Mouse (Mus musculus) erythroblast, embryonic 14.5 days (primary cell): ENCODE results near the gene Prelid1. TPM values are rescaled to one million over a fixed set of nuclear protein-coding genes. Genes with fewer than 3 reads are reported as not detected.

Experiments used
- H3K27me3 ChIP-seq: 2 replicates; pipeline ENCODE4 v1.6.1; 2012; ENCODE audit warnings: inconsistent platforms; ENCODE audit not compliant: control insufficient read depth
- H3K36me3 ChIP-seq: 2 replicates; pipeline ENCODE4 v1.6.1; 2012; ENCODE audit warnings: mild to moderate bottlenecking, inconsistent platforms; ENCODE audit not compliant: control insufficient read depth
- H3K4me1 ChIP-seq: 2 replicates; pipeline ENCODE4 v1.6.1; 2012; ENCODE audit warnings: inconsistent platforms; ENCODE audit not compliant: control insufficient read depth
- H3K4me3 ChIP-seq: replicated peaks from 2 replicates; pipeline ENCODE3; 2012; ENCODE audit warnings: moderate library complexity, mild to moderate bottlenecking, inconsistent platforms
- H3K9me3 ChIP-seq: 2 replicates; pipeline ENCODE4 v1.6.1; 2012; ENCODE audit warnings: low read length, inconsistent platforms, mixed read lengths; ENCODE audit not compliant: control insufficient read depth
- GATA1 ChIP-seq: IDR thresholded peaks from 2 replicates; pipeline ENCODE4 v1.6.1; 2012; ENCODE audit warnings: low read length, inconsistent platforms, mixed read lengths
- TAL1 ChIP-seq: IDR thresholded peaks from 3 replicates; pipeline ENCODE4 v1.6.1; 2012; ENCODE audit warnings: low read length, inconsistent platforms, mixed read lengths
- polyA plus RNA-seq: library from polyadenylated mRNA; stranded (reverse); fragments of >175 nt; gene quantifications from 2 replicates; pipeline ENCODE4 v1.2.3, GENCODE M21; 2012

Prelid1 gene
- polyA plus RNA-seq, 1 experiment = 15.3 TPM

GRCm38 (mm10) chr13:55361145-55361544, 40.8 kb downstream of the Prelid1 start:
- Histone ChIP-seq H3K36me3 (peaks cover 52% of the 10 kb centered on the region), H3K4me1 (peaks cover 49% of the 10 kb centered on the region), H3K4me3 (peak overlapping the region; percentile 100)

GRCm38 (mm10) chr13:55361974-55362452, 41.7 kb downstream of the Prelid1 start:
- peaks cover 44% of the 10 kb centered on the region for H3K36me3 ChIP-seq
- H3K4me3 ChIP-seq = peak overlapping the region; percentile 100
- H3K27me3 ChIP-seq = no peaks in the 10 kb centered on the region; the same call in 1 of the 2 replicates
- no peaks in the 10 kb centered on the region for H3K9me3 ChIP-seq
- H3K4me1 ChIP-seq = peaks cover 54% of the 10 kb centered on the region
- TF ChIP-seq GATA1 (no peak), TAL1 (no peak)

More at GRCm38 (mm10) chr13:55361145-55361544, 40.8 kb downstream of the Prelid1 start:
- H3K27me3 ChIP-seq = no peaks in the 10 kb centered on the region; the same call in 1 of the 2 replicates
- H3K9me3 ChIP-seq = no peaks in the 10 kb centered on the region
- TF ChIP-seq TAL1 = no peak
- no peak for TF ChIP-seq GATA1

- Histone ChIP-seq H3K9me3 (no peaks in the 10 kb centered on the region), H3K27me3 (no peaks in the 10 kb centered on the region; the same call in 1 of the 2 replicates), H3K4me1 (peaks cover 59% of the 10 kb centered on the region), H3K36me3 (peaks cover 39% of the 10 kb centered on the region), H3K4me3 (peak within 1 kb of the TSS; percentile 100)
- TF ChIP-seq TAL1 = no peak
- no peak for TF ChIP-seq GATA1
Measured at GRCm38 (mm10) chr13:55362453-55363060, 42.3 kb downstream of the Prelid1 start, which contains the start of gene Lman2. TSS of gene Lman2 (minus strand) at chr13:55362783.

- Histone ChIP-seq H3K4me3 (no peak overlapping the region), H3K36me3 (no peaks in the 10 kb centered on the region), H3K27me3 (peaks cover 18% of the 10 kb centered on the region), H3K4me1 (peaks cover 52% of the 10 kb centered on the region), H3K9me3 (no peaks in the 10 kb centered on the region)
- TF ChIP-seq TAL1 (no peak), GATA1 (no peak)
Measured at GRCm38 (mm10) chr13:55368401-55368800, 48.1 kb downstream of the Prelid1 start.

- no peaks in the 10 kb centered on the region for H3K36me3 ChIP-seq
- TF ChIP-seq TAL1 = no peak
- TF ChIP-seq GATA1 = no peak
- H3K4me3 ChIP-seq = peak within 1 kb of the TSS; percentile 61
- H3K4me1 ChIP-seq = peaks cover 51% of the 10 kb centered on the region
- H3K27me3 ChIP-seq = peaks cover 29% of the 10 kb centered on the region
- H3K9me3 ChIP-seq = no peaks in the 10 kb centered on the region
Measured at GRCm38 (mm10) chr13:55369531-55370114, 49.3 kb downstream of the Prelid1 start, which contains the start of gene Rgs14. TSS of gene Rgs14 (plus strand) at chr13:55369732.

- H3K27me3 ChIP-seq = peaks cover 30% of the 10 kb centered on the region
- peaks cover 51% of the 10 kb centered on the region for H3K4me1 ChIP-seq
- TF ChIP-seq TAL1 (no peak), GATA1 (no peak)
- H3K9me3 ChIP-seq = no peaks in the 10 kb centered on the region
- H3K4me3 ChIP-seq = peak overlapping the region; percentile 61
- H3K36me3 ChIP-seq = no peaks in the 10 kb centered on the region
Measured at GRCm38 (mm10) chr13:55370234-55370633, 49.9 kb downstream of the Prelid1 start.

- TF ChIP-seq GATA1 (no peak), TAL1 (no peak)
- Histone ChIP-seq H3K4me1 (peaks cover 47% of the 10 kb centered on the region), H3K27me3 (peaks cover 33% of the 10 kb centered on the region), H3K4me3 (no peak overlapping the region), H3K36me3 (no peaks in the 10 kb centered on the region), H3K9me3 (no peaks in the 10 kb centered on the region)
Measured at GRCm38 (mm10) chr13:55371007-55371681, 50.8 kb downstream of the Prelid1 start.

GRCm38 (mm10) chr13:55371740-55372139, 51.4 kb downstream of the Prelid1 start:
- Histone ChIP-seq H3K4me3 (no peak overlapping the region), H3K4me1 (peaks cover 44% of the 10 kb centered on the region)

GRCm38 (mm10) chr13:55374206-55374924, 54.1 kb downstream of the Prelid1 start:
- TF ChIP-seq TAL1 (no peak), GATA1 (no peak)
- H3K9me3 ChIP-seq = no peaks in the 10 kb centered on the region
- H3K36me3 ChIP-seq = no peaks in the 10 kb centered on the region
- H3K4me1 ChIP-seq = peaks cover 21% of the 10 kb centered on the region
- H3K27me3 ChIP-seq = peaks cover 42% of the 10 kb centered on the region
- no peak overlapping the region for H3K4me3 ChIP-seq

More at GRCm38 (mm10) chr13:55371740-55372139, 51.4 kb downstream of the Prelid1 start:
- Histone ChIP-seq H3K9me3 (no peaks in the 10 kb centered on the region), H3K27me3 (peaks cover 33% of the 10 kb centered on the region), H3K36me3 (no peaks in the 10 kb centered on the region)
- TF ChIP-seq GATA1 = no peak
- no peak for TF ChIP-seq TAL1

Other genes starting within 250 kb of the Prelid1 start
- gene Uimc1, start 220.2 kb upstream of the Prelid1 start, polyA plus RNA-seq = 0.68 and 1.3 TPM in 2 replicates
- gene Zfp346, start 215.2 kb upstream of the Prelid1 start, polyA plus RNA-seq = 0.61 and 0.84 TPM in 2 replicates
- not detected in 2 replicates for gene Gm17617, start 187.0 kb upstream of the Prelid1 start, polyA plus RNA-seq
- gene Fgfr4, start 167.9 kb upstream of the Prelid1 start, polyA plus RNA-seq = 0.05 and 0.07 TPM in 2 replicates
- gene Nsd1, start 110.7 kb upstream of the Prelid1 start, polyA plus RNA-seq = 0.20 and 0.48 TPM in 2 replicates
- gene Rab24, start 1.4 kb downstream of the Prelid1 start, polyA plus RNA-seq = 11.5 and 12.0 TPM in 2 replicates
- gene Mxd3, start 9.3 kb downstream of the Prelid1 start, polyA plus RNA-seq = 14.7 and 15.8 TPM in 2 replicates
- gene Lman2, start 42.3 kb downstream of the Prelid1 start, polyA plus RNA-seq = 2.9 and 4.8 TPM in 2 replicates
- gene Rgs14, start 49.2 kb downstream of the Prelid1 start, polyA plus RNA-seq = 0.03 TPM in 1 of 2 replicates, not detected in the other
- not detected in 2 replicates for gene Slc34a1, start 77.7 kb downstream of the Prelid1 start, polyA plus RNA-seq
- not detected in 2 replicates for gene Pfn3, start 94.7 kb downstream of the Prelid1 start, polyA plus RNA-seq
- 0.09 and 0.25 TPM in 2 replicates for gene F12, start 106.3 kb downstream of the Prelid1 start, polyA plus RNA-seq
- 9.5 and 10.2 TPM in 2 replicates for gene Grk6, start 124.6 kb downstream of the Prelid1 start, polyA plus RNA-seq
- gene Prr7, start 143.8 kb downstream of the Prelid1 start, polyA plus RNA-seq = 0.08 and 0.23 TPM in 2 replicates
- 0.05 and 0.06 TPM in 2 replicates for gene Dbn1, start 167.6 kb downstream of the Prelid1 start, polyA plus RNA-seq
- 1.9 and 3.0 TPM in 2 replicates for gene Pdlim7, start 193.2 kb downstream of the Prelid1 start, polyA plus RNA-seq
- gene Dok3, start 208.8 kb downstream of the Prelid1 start, polyA plus RNA-seq = 0.54 and 0.67 TPM in 2 replicates
- gene Ddx41, start 216.2 kb downstream of the Prelid1 start, polyA plus RNA-seq = 4.7 and 5.2 TPM in 2 replicates